Mouse (Mus musculus) CH12.LX (cell line): ENCODE results near the gene Fpr2. TPM values are rescaled to one million over a fixed set of nuclear protein-coding genes. Genes with fewer than 3 reads are reported as not detected.

Experiments
- DNase-seq: peaks from one replicate; pipeline ENCODE4 v3.0.0-alpha.2; 2013; ENCODE audit errors: extremely low read depth
- H3K27ac ChIP-seq: 2 replicates; pipeline ENCODE4 v1.5.1; 2012; ENCODE audit warnings: low read depth, mild to moderate bottlenecking, control low read depth, moderate library complexity; ENCODE audit not compliant: insufficient read depth
- H3K27me3 ChIP-seq: replicated peaks from 2 replicates; pipeline ENCODE3; 2012; ENCODE audit warnings: inconsistent platforms
- H3K36me3 ChIP-seq, 2 experiments: replicated peaks in 1 of 2; 2 replicates each; pipeline versions ENCODE3 to v1.6.1; 2012; ENCODE audit warnings: inconsistent platforms in 1 of 2, low read length in 1 of 2, mild to moderate bottlenecking in 1 of 2, mixed read lengths in 1 of 2, moderate library complexity in 1 of 2; ENCODE audit not compliant: control insufficient read depth in 1 of 2, insufficient read depth in 1 of 2
- H3K4me1 ChIP-seq, 2 experiments: 2 replicates each; pipeline ENCODE4 v1.6.1; 2012; ENCODE audit warnings: inconsistent platforms in 1 of 2, moderate library complexity in 1 of 2; ENCODE audit not compliant: insufficient read depth in 2 of 2, control insufficient read depth in 1 of 2
- H3K4me2 ChIP-seq: 2 replicates; pipeline ENCODE4 v1.6.1; 2012; ENCODE audit warnings: low read depth, mild to moderate bottlenecking, control low read depth; ENCODE audit not compliant: poor library complexity, insufficient read depth, severe bottlenecking
- H3K4me3 ChIP-seq, 3 experiments: fragments of 150-350 bp in 1 of 3; sonication (generic) in 1 of 3; replicated peaks in 1 of 3; 2 replicates each; pipeline versions ENCODE3 to v1.5.1; 2011 to 2012; ENCODE audit warnings: low read depth in 2 of 3, low read length in 2 of 3, mild to moderate bottlenecking in 2 of 3, moderate library complexity in 2 of 3, control low read depth in 1 of 3, improper control_type of control experiment in 1 of 3, inconsistent platforms in 1 of 3, mixed read lengths in 1 of 3; ENCODE audit not compliant: poor library complexity in 1 of 3
- H3K79me2 ChIP-seq: replicated peaks from 2 replicates; pipeline ENCODE4 v1.6.1; 2012; ENCODE audit warnings: mild to moderate bottlenecking, moderate library complexity; ENCODE audit not compliant: control insufficient read depth, poor library complexity, insufficient read depth, severe bottlenecking; ENCODE audit errors: extremely low read depth
- H3K9ac ChIP-seq: 2 replicates; pipeline ENCODE4 v1.6.1; 2012; ENCODE audit warnings: low read depth, mild to moderate bottlenecking, control low read depth, moderate library complexity; ENCODE audit not compliant: insufficient read depth
- H3K9me3 ChIP-seq: replicated peaks from 2 replicates; pipeline ENCODE3; 2012; ENCODE audit warnings: low read length, inconsistent platforms, mixed read lengths
- ELF1 ChIP-seq: IDR thresholded peaks from 2 replicates; pipeline ENCODE4 v1.6.1; 2014; ENCODE audit warnings: low read depth, mild to moderate bottlenecking, inconsistent platforms, low read length, improper control_type of control experiment
- EP300 ChIP-seq: IDR thresholded peaks from 2 replicates; pipeline ENCODE4 v1.6.1; 2011; ENCODE audit warnings: low read length, improper control_type of control experiment
- ETS1 ChIP-seq: conservative IDR thresholded peaks from 2 replicates; pipeline ENCODE4 v1.6.1; 2012; ENCODE audit warnings: low read depth, mild to moderate bottlenecking, inconsistent platforms, low read length, improper control_type of control experiment, moderate library complexity
- GABPA ChIP-seq: IDR thresholded peaks from 2 replicates; pipeline ENCODE4 v1.6.1; 2012; ENCODE audit warnings: low read depth, low read length, improper control_type of control experiment, inconsistent platforms; ENCODE audit not compliant: insufficient replicate concordance
- JUND ChIP-seq: conservative IDR thresholded peaks from 2 replicates; pipeline ENCODE4 v1.6.1; 2011; ENCODE audit warnings: low read depth, low read length, improper control_type of control experiment
- MEF2A ChIP-seq: IDR thresholded peaks from 2 replicates; pipeline ENCODE4 v1.6.1; 2014; ENCODE audit warnings: low read depth, mild to moderate bottlenecking, inconsistent platforms, low read length, improper control_type of control experiment, borderline replicate concordance
- NRF1 ChIP-seq: IDR thresholded peaks from 2 replicates; pipeline ENCODE4 v1.6.1; 2014; ENCODE audit warnings: low read depth, mild to moderate bottlenecking, inconsistent platforms, low read length, improper control_type of control experiment, moderate library complexity
- RCOR1 ChIP-seq: conservative IDR thresholded peaks from 2 replicates; pipeline ENCODE4 v1.6.1; 2012; ENCODE audit warnings: low read depth, mild to moderate bottlenecking, inconsistent platforms, low read length, improper control_type of control experiment
- SMC3 ChIP-seq: IDR thresholded peaks from 2 replicates; pipeline ENCODE4 v1.6.1; 2011; ENCODE audit warnings: low read depth, low read length, improper control_type of control experiment
- USF2 ChIP-seq: conservative IDR thresholded peaks from 2 replicates; pipeline ENCODE4 v1.6.1; 2011; ENCODE audit warnings: low read depth, low read length, improper control_type of control experiment
- ZC3H11A ChIP-seq: IDR thresholded peaks from 2 replicates; pipeline ENCODE4 v1.6.1; 2012; ENCODE audit warnings: low read depth, mild to moderate bottlenecking, inconsistent platforms, low read length, improper control_type of control experiment
- ZKSCAN1 ChIP-seq: IDR thresholded peaks from 2 replicates; pipeline ENCODE4 v1.6.1; 2012; ENCODE audit warnings: low read depth, inconsistent platforms, low read length, improper control_type of control experiment, borderline replicate concordance
- ZMIZ1 ChIP-seq: IDR thresholded peaks from 2 replicates; pipeline ENCODE4 v1.6.1; 2012; ENCODE audit warnings: low read depth, mild to moderate bottlenecking, inconsistent platforms, low read length, improper control_type of control experiment
- ZNF384 ChIP-seq: IDR thresholded peaks from 2 replicates; pipeline ENCODE4 v1.6.1; 2012; ENCODE audit warnings: low read depth, low read length, improper control_type of control experiment, inconsistent platforms
- dilution Hi-C: fragments of 300-500 bp; cut with MboI; formaldehyde crosslinking; loops from 2 replicates; pipeline ENCODE4 v1.14.3; 2020; ENCODE audit warnings: low sequenced_read_pairs; ENCODE audit not compliant: extremely low pct_unique_long_range_greater_than_20kb, extremely low pct_ligation_motif_present
- in situ Hi-C: fragments of 300-500 bp; cut with MboI; formaldehyde crosslinking; loops from 3 replicates; pipeline ENCODE4 v1.14.3; 2019; ENCODE audit warnings: low sequenced_read_pairs, low pct_ligation_motif_present, low pct_unique_long_range_greater_than_20kb, mixed read lengths
- polyA plus RNA-seq: library from polyadenylated mRNA; unstranded; fragments of >175 nt; gene quantifications from 2 replicates; pipeline ENCODE4 v1.2.1, GENCODE M21; 2012; ENCODE audit warnings: low read depth; ENCODE audit not compliant: insufficient read length
- total RNA-seq, 2 experiments: library from RNA; depleted of rRNA; stranded (reverse); fragments of 300-350 nt in 1 of 2; fragments of >200 nt in 1 of 2; gene quantifications; 2 replicates each; pipeline ENCODE4 v1.2.3; 2012 to 2014

The Fpr2 gene
- total and polyA plus RNA-seq, 3 experiments = not detected

DNA sequence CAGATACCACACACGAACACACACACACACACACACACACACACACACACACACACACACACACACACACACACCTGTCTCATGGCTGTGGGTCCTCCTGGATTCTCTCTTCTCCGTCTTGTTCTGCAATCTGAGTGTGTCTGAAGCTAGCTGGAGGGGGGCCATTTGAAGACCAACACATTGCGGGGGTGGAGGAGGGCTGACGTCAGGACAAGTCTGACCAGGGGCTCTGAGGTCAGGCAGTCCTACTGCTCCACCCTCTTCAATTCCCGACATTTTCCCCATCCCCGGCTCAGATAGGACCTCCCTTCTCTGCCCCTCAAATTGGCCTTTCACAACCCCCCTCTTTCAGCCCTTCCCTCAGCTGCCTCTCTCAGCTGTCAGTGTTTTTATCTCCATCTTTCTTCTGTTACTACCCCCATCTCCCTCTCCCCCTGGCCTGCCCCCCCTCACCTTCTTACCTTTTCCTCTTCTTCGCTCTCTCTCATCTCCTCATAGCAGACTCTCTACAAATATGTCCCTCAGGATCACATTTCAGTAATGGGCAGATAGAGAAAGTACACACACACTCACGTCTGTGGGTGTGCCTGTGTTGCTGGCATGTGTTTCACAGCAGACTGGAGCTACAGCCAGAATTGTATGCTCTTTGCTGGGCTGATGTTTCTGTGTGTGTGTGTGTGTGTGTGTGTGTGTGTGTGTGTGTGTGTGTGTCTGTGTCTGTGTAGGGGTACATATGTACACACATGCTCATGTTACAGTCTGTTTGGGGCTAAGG lies 32.4 kb upstream of the Fpr2 start, which contains the start of gene Has1 (continued):
- no peak for TF ChIP-seq EP300

DNA sequence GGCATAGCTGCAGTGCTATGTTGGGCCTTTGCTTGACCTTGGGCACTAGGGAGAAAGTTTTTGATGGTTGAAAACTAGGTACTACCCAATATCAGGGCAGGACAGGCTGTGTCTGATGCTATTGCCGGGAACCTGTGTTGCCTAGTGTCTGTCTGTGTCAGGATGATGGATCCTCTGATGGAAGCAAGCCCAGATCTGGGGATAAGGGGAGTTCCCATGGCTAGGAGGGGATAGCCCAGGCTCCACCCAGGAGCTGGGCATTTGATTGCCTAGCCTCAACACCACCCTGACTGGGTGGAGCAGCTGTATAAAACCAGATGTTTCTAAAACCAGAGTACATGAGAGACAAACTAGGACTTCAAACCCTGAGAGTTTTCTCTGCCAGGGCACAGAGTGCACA lies 31.0 kb upstream of the Fpr2 start:
- no peak overlapping the region for H3K9ac ChIP-seq
- no peak overlapping the region for H3K27ac ChIP-seq
- no peak overlapping the region for H3K4me3 ChIP-seq
- no peak overlapping the region for H3K4me2 ChIP-seq
- in situ Hi-C loops = no loop called here
- H3K27me3 ChIP-seq = no peaks in the 10 kb centered on the region
- H3K9me3 ChIP-seq = no peaks in the 10 kb centered on the region
- DNase-seq = no peak
- dilution Hi-C loops = no loop called here
- TF ChIP-seq ETS1 = no peak
- TF ChIP-seq MEF2A = no peak
- H3K79me2 ChIP-seq = no peaks in the 10 kb centered on the region
- no peaks in the 10 kb centered on the region for H3K36me3 ChIP-seq
- peaks cover 0 to 2% of the 10 kb centered on the region in 2 experiments; a peak in 1 of 4 replicates for H3K4me1 ChIP-seq

DNA sequence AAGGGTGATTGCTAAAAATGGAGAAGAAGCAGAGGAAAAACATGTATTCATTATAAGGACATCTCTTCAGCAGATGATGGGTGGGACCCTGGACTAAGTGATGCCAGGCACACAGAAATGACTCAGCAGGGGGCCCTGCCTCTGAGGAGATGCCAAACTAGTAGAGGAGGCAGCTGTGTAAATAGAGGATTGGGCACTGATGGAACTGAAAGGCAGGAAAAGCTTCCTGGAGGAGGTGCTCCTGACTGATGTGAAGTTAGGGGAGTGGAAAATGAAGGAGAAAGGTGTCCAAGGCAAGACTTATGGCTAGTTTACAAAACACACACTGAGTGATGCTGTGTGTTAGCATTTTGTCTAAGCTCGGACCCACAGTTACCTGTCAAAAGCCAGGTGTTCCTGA lies 30.2 kb upstream of the Fpr2 start:
- in situ Hi-C loops = no loop called here
- no peaks in the 10 kb centered on the region for H3K27me3 ChIP-seq
- H3K79me2 ChIP-seq = no peaks in the 10 kb centered on the region
- dilution Hi-C loops = no loop called here
- H3K27ac ChIP-seq = no peak overlapping the region
- H3K4me1 ChIP-seq = peaks cover 0 to 2% of the 10 kb centered on the region in 2 experiments; a peak in 1 of 4 replicates
- DNase-seq = no peak
- TF ChIP-seq NRF1 (no peak), RCOR1 (no peak), GABPA (no peak), ZKSCAN1 (no peak), ZNF384 (no peak), ZMIZ1 (no peak), JUND (no peak), ELF1 (no peak), SMC3 (no peak), USF2 (no peak), ZC3H11A (no peak)
- no peaks in the 10 kb centered on the region for H3K9me3 ChIP-seq
- H3K36me3 ChIP-seq = no peaks in the 10 kb centered on the region
- no peak overlapping the region for H3K9ac ChIP-seq
- no peak overlapping the region for H3K4me3 ChIP-seq
- no peak overlapping the region for H3K4me2 ChIP-seq
